Mouse (Mus musculus) kidney, adult 10 weeks (tissue): ENCODE results near the gene Trpm3. TPM values are rescaled to one million over a fixed set of nuclear protein-coding genes. Genes with fewer than 3 reads are reported as not detected.

ENCODE experiments used
- polyA plus RNA-seq: library from polyadenylated mRNA; stranded (reverse); fragments of 350-450 nt; fragmentation: Illumina TruSeq; extraction: RNeasy Lipid Tissue Mini Kit (QIAGEN cat#74804); gene quantifications from one replicate; pipeline ENCODE4 v1.2.3, GENCODE M21; 2014; ENCODE audit warnings: low read depth, low replicate concordance

Gene Trpm3
- 1.7 TPM for polyA plus RNA-seq

DNA sequence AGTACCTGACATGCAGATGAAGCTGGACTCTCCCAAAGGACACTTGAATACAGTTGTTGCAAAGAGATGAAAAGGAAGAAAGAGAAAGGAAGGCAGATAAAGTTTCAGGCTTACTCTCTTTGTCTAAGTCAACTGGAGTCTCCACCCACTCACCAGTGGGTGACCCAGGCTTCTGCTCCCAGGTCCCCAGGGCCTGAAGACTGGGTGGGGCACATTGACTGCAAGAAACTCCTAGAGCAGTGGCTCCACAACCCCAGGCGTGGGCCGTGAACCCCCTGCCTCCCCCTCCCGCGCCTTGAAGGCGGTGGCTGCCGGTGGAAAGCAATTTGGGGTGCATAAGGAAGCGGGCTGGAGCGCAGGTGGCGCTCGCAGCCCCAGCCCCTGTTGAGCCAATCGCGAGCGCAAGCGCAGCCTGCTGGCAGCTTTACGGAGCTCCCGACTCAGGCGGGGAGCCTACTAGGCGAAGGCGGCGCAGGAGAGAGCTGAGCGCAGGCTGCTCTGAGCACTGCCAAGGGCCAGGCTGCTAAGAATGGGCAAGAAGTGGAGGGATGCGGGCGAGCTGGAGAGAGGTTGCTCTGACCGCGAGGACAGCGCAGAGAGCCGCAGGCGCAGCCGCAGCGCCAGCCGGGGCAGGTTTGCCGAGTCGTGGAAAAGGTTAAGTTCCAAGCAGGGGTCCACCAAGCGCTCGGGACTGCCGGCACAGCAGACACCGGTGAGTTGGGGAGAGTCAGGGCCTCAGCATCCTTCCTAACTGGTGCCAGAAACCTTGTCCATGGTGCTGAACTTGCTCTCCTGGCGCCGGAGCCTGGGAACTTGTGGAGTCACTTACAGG lies at the start of gene Trpm3:
TSS of gene Trpm3 (plus strand) at position 457 of the 832 bp plus-strand sequence.

